Mouse (Mus musculus): Measurements from ENCODE around the gene Slit1. TPM values are rescaled to one million over a fixed set of nuclear protein-coding genes. Genes with fewer than 3 reads are reported as not detected.
A peak's percentile ranks its signal among the peaks of the same experiment; 100 is the strongest.

Slit1 gene
- polyA plus RNA-seq, 1 experiment from 2014 or later, result 18.2 TPM

DNA sequence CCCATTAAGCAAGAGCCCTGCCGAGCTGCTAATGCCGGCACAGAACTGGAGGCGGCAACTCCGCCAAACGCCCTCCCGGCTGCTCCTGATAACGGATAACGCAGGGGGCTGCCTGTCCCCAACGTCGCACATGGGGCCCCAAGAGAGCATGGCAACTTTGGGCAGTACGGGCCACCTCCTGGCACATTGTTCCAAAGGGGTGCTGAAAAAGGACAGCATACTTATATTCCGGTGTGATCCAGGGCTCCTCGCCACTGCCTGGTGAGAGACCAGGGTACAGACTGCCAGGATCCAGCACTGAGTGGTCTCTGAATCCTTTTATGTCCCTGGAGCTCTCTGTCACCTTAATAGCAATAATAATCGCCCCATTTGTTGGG lies 5.0 kb downstream of the Slit1 start:
- Histone ChIP-seq H3K27ac (ENCODE audit: low read length) (peak overlapping the region; percentile 65; the same call in 1 of the 2 replicates), H3K4me1 (ENCODE audit: control insufficient read depth, insufficient read depth, low read length) (peaks cover 59% of the 10 kb centered on the region), H3K36me3 (ENCODE audit: control insufficient read depth, insufficient read depth, low read length) (no peaks in the 10 kb centered on the region), H3K4me2 (ENCODE audit: low read length) (peak overlapping the region; percentile 62), H3K4me3 (ENCODE audit: low read depth, low read length) (peak overlapping the region; percentile 27), H3K9me3 (replicated peaks; ENCODE audit: control insufficient read depth, low read length, poor library complexity, severe bottlenecking) (no peaks in the 10 kb centered on the region), H3K27me3 (ENCODE audit: control insufficient read depth, insufficient read depth, low read depth, low read length) (no peaks in the 10 kb centered on the region), H3K9ac (ENCODE audit: low read depth, low read length) (peak overlapping the region; percentile 48; the same call in 1 of the 2 replicates)
- WGBS, result 5% methylated on average over 14 of the region's 14 CpGs
- ATAC-seq, result peak; percentile 9

GRCm38 (mm10) chr19:41737657-41738428 lies 5.6 kb downstream of the Slit1 start:
- H3K27me3 ChIP-seq (ENCODE audit: control insufficient read depth, insufficient read depth, low read depth, low read length), result no peaks in the 10 kb centered on the region
- no peaks in the 10 kb centered on the region for H3K36me3 ChIP-seq (ENCODE audit: control insufficient read depth, insufficient read depth, low read length)
- peak overlapping the region; percentile 27 for H3K4me3 ChIP-seq (ENCODE audit: low read depth, low read length)
- no peaks in the 10 kb centered on the region for H3K9me3 ChIP-seq (replicated peaks; ENCODE audit: control insufficient read depth, low read length, poor library complexity, severe bottlenecking)
- peak overlapping the region; percentile 62 for H3K4me2 ChIP-seq (ENCODE audit: low read length)
- H3K4me1 ChIP-seq (ENCODE audit: control insufficient read depth, insufficient read depth, low read length), result peaks cover 59% of the 10 kb centered on the region
- H3K9ac ChIP-seq (ENCODE audit: low read depth, low read length), result peak overlapping the region; percentile 48; the same call in 1 of the 2 replicates
- H3K27ac ChIP-seq (ENCODE audit: low read length), result peak overlapping the region; percentile 65
- ATAC-seq, result peak; percentile 55
- 3% methylated on average over 17 of the region's 18 CpGs for WGBS

DNA sequence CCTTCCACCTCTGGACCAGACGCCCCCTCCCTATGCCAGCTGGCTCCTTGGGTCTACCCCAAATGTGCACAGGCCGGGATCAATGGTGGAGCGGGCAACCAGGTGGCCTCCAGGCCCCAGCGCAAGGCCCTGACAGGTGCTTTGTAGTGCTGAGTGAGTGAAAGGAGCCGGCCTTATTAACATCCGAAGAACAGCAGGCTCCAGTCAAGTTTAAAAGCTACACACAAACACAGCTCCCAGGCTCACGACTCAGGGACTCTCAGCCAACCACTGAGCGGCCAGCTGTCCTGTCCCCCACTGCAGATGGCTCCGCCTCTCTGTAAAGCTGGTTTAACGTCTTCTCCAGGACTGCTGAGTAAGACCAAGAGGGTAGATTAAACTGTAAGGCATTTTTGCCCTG lies 8.8 kb downstream of the Slit1 start:
- H3K27ac ChIP-seq (ENCODE audit: low read length), result no peak overlapping the region
- ATAC-seq, result peak; percentile 22
- no peaks in the 10 kb centered on the region for H3K36me3 ChIP-seq (ENCODE audit: control insufficient read depth, insufficient read depth, low read length)
- no peak overlapping the region for H3K4me2 ChIP-seq (ENCODE audit: low read length)
- H3K4me3 ChIP-seq (ENCODE audit: low read depth, low read length), result no peak overlapping the region
- 10% methylated on average over 10 of the region's 10 CpGs for WGBS
- H3K9me3 ChIP-seq (replicated peaks; ENCODE audit: control insufficient read depth, low read length, poor library complexity, severe bottlenecking), result peaks cover 7% of the 10 kb centered on the region
- H3K27me3 ChIP-seq (ENCODE audit: control insufficient read depth, insufficient read depth, low read depth, low read length), result no peaks in the 10 kb centered on the region
- peaks cover 33% of the 10 kb centered on the region for H3K4me1 ChIP-seq (ENCODE audit: control insufficient read depth, insufficient read depth, low read length)
- no peak overlapping the region for H3K9ac ChIP-seq (ENCODE audit: low read depth, low read length)

- Histone ChIP-seq H3K9me3 (replicated peaks; ENCODE audit: control insufficient read depth, low read length, poor library complexity, severe bottlenecking) (no peaks in the 10 kb centered on the region), H3K4me3 (ENCODE audit: low read depth, low read length) (no peak overlapping the region), H3K9ac (ENCODE audit: low read depth, low read length) (no peak overlapping the region), H3K4me2 (ENCODE audit: low read length) (no peak overlapping the region), H3K27me3 (ENCODE audit: control insufficient read depth, insufficient read depth, low read depth, low read length) (no peaks in the 10 kb centered on the region), H3K36me3 (ENCODE audit: control insufficient read depth, insufficient read depth, low read length) (no peaks in the 10 kb centered on the region), H3K27ac (ENCODE audit: low read length) (peak overlapping the region; percentile 43), H3K4me1 (ENCODE audit: control insufficient read depth, insufficient read depth, low read length) (peaks cover 9% of the 10 kb centered on the region; the same call in 1 of the 2 replicates)
- WGBS, result 49% methylated on average over 2 of the region's 2 CpGs
- ATAC-seq, result no peak
These were observed 18.0 kb downstream of the Slit1 start for GRCm38 (mm10) chr19:41725491-41725890.

GRCm38 (mm10) chr19:41724831-41725470 lies 18.5 kb downstream of the Slit1 start:
- Histone ChIP-seq H3K27ac (ENCODE audit: low read length) (peak overlapping the region; percentile 43), H3K9me3 (replicated peaks; ENCODE audit: control insufficient read depth, low read length, poor library complexity, severe bottlenecking) (no peaks in the 10 kb centered on the region), H3K4me2 (ENCODE audit: low read length) (no peak overlapping the region), H3K9ac (ENCODE audit: low read depth, low read length) (no peak overlapping the region), H3K36me3 (ENCODE audit: control insufficient read depth, insufficient read depth, low read length) (no peaks in the 10 kb centered on the region), H3K4me1 (ENCODE audit: control insufficient read depth, insufficient read depth, low read length) (peaks cover 9% of the 10 kb centered on the region; the same call in 1 of the 2 replicates), H3K27me3 (ENCODE audit: control insufficient read depth, insufficient read depth, low read depth, low read length) (no peaks in the 10 kb centered on the region), H3K4me3 (ENCODE audit: low read depth, low read length) (no peak overlapping the region)
- 24% methylated on average over 9 of the region's 9 CpGs for WGBS
- peak; percentile 52 for ATAC-seq

- ATAC-seq, result no peak
- no peak overlapping the region for H3K4me2 ChIP-seq (ENCODE audit: low read length)
- no peak overlapping the region for H3K4me3 ChIP-seq (ENCODE audit: low read depth, low read length)
- peaks cover 9% of the 10 kb centered on the region; the same call in 1 of the 2 replicates for H3K4me1 ChIP-seq (ENCODE audit: control insufficient read depth, insufficient read depth, low read length)
- no peak overlapping the region for H3K9ac ChIP-seq (ENCODE audit: low read depth, low read length)
- 32% methylated on average over 2 of the region's 2 CpGs for WGBS
- no peaks in the 10 kb centered on the region for H3K9me3 ChIP-seq (replicated peaks; ENCODE audit: control insufficient read depth, low read length, poor library complexity, severe bottlenecking)
- no peaks in the 10 kb centered on the region for H3K27me3 ChIP-seq (ENCODE audit: control insufficient read depth, insufficient read depth, low read depth, low read length)
- H3K36me3 ChIP-seq (ENCODE audit: control insufficient read depth, insufficient read depth, low read length), result no peaks in the 10 kb centered on the region
- H3K27ac ChIP-seq (ENCODE audit: low read length), result no peak overlapping the region
These were observed 20.1 kb downstream of the Slit1 start for GRCm38 (mm10) chr19:41723337-41723736.

- H3K9me3 ChIP-seq (replicated peaks; ENCODE audit: control insufficient read depth, low read length, poor library complexity, severe bottlenecking), result no peaks in the 10 kb centered on the region
- H3K4me1 ChIP-seq (ENCODE audit: control insufficient read depth, insufficient read depth, low read length), result peaks cover 18% of the 10 kb centered on the region
- no peaks in the 10 kb centered on the region for H3K36me3 ChIP-seq (ENCODE audit: control insufficient read depth, insufficient read depth, low read length)
- ATAC-seq, result no peak
- H3K4me2 ChIP-seq (ENCODE audit: low read length), result no peak overlapping the region
- no peak overlapping the region for H3K27ac ChIP-seq (ENCODE audit: low read length)
- H3K27me3 ChIP-seq (ENCODE audit: control insufficient read depth, insufficient read depth, low read depth, low read length), result no peaks in the 10 kb centered on the region
- H3K4me3 ChIP-seq (ENCODE audit: low read depth, low read length), result no peak overlapping the region
- 78% methylated on average over 8 of the region's 8 CpGs for WGBS
- no peak overlapping the region for H3K9ac ChIP-seq (ENCODE audit: low read depth, low read length)
These were observed 24.0 kb downstream of the Slit1 start for GRCm38 (mm10) chr19:41719436-41719835.

GRCm38 (mm10) chr19:41716233-41717218 lies 26.9 kb downstream of the Slit1 start:
- H3K27ac ChIP-seq (ENCODE audit: low read length), result no peak overlapping the region
- 23% methylated on average over 19 of the region's 19 CpGs for WGBS
- H3K4me3 ChIP-seq (ENCODE audit: low read depth, low read length), result no peak overlapping the region
- no peak overlapping the region for H3K9ac ChIP-seq (ENCODE audit: low read depth, low read length)
- peaks cover 16% of the 10 kb centered on the region for H3K4me1 ChIP-seq (ENCODE audit: control insufficient read depth, insufficient read depth, low read length)
- ATAC-seq, result 0 out of 2 replicates have a peak, but pooled peaks have one; percentile 22
- no peaks in the 10 kb centered on the region for H3K9me3 ChIP-seq (replicated peaks; ENCODE audit: control insufficient read depth, low read length, poor library complexity, severe bottlenecking)
- H3K36me3 ChIP-seq (ENCODE audit: control insufficient read depth, insufficient read depth, low read length), result no peaks in the 10 kb centered on the region
- H3K27me3 ChIP-seq (ENCODE audit: control insufficient read depth, insufficient read depth, low read depth, low read length), result no peaks in the 10 kb centered on the region
- no peak overlapping the region for H3K4me2 ChIP-seq (ENCODE audit: low read length)
